Mouse (Mus musculus) small intestine, adult 2 months (tissue): ENCODE data around the gene Rnf13.

Experiments
- CTCF ChIP-seq: fragments of 200-500 bp; IDR thresholded peaks from 2 replicates; pipeline ENCODE4 v1.5.1; 2012; ENCODE audit warnings: low read depth, mild to moderate bottlenecking, control low read depth, inconsistent platforms, low read length, moderate library complexity, mixed read lengths; ENCODE audit not compliant: insufficient replicate concordance, insufficient read length; ENCODE audit errors: extremely low read depth
- POLR2A ChIP-seq: fragments of 200-500 bp; IDR thresholded peaks from 2 replicates; pipeline ENCODE4 v1.6.1; 2012; ENCODE audit warnings: low read depth, mild to moderate bottlenecking, control low read depth, inconsistent platforms, low read length, moderate library complexity

DNA sequence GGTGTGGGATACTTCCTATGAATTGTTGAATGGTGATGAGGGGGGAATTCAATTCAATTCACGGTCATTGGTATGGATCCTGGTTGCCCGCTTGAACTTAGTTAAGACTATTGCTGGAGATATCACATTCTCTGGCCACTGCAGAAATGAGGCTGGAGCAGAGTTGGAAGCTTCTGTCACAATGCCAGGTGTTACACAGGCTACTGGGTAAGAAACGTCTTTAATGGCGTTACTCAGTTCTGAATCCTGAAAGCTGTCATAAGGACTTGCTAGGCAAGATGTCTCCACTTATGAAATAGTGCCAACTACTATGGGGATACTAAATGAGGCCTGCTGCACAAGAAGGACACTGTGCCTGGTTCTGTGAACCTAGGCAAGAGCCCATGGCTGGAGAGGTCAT is 101.0 kb downstream of the Rnf13 start:
- TF ChIP-seq CTCF: no peak
- TF ChIP-seq POLR2A: no peak
